Mouse (Mus musculus): ENCODE results near the gene Sco2.

DNA sequence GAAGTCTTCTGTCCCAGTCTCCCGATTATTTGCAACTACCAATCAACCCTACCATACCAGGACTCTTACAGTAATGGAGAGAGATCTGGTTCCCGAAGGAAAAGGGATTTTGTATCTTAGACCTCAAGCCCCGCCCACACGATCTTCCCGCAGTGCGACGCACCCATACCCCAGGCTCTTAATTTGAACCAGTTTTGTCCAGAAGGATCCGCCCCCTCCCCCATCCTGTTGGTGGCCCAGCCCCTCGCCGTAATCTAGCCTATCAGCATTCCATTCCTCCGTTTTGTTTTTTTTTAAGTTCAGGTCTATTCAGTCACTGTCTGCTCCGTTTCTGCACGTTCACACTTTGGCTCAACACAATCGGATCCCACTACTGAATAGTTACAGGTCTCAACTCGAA, 17.3 kb downstream of the Sco2 start:
- TF ChIP-seq CTCF (IDR thresholded peaks at IDR 0.05; ENCODE audit: extremely low read depth, insufficient read depth, low read length) = no peak
- no peak for TF ChIP-seq POLR2A (IDR thresholded peaks at IDR 0.05; ENCODE audit: extremely low read depth, insufficient read depth, low read length)

All from cortical plate, adult 2 months (tissue).